Mouse (Mus musculus) midbrain, embryonic 10.5 days (tissue): ENCODE measurements around the gene Myb. TPM values are rescaled to one million over a fixed set of nuclear protein-coding genes. Genes with fewer than 3 reads are reported as not detected.

Experiments
- DNase-seq: peaks from one replicate; pipeline ENCODE4 v3.0.0-alpha.2; 2017; ENCODE audit warnings: low spot score
- H3K27ac ChIP-seq: fragments of 300-500 bp; sonication (generic); replicated peaks from 2 replicates; pipeline ENCODE4 v1.5.1; 2016; ENCODE audit warnings: mild to moderate bottlenecking
- H3K27me3 ChIP-seq: fragments of 300-500 bp; sonication (generic); 2 replicates; pipeline ENCODE4 v1.6.1; 2016; ENCODE audit warnings: low read depth, mild to moderate bottlenecking; ENCODE audit not compliant: poor library complexity, severe bottlenecking
- H3K36me3 ChIP-seq: fragments of 300-500 bp; sonication (generic); 2 replicates; pipeline ENCODE4 v1.6.1; 2016; ENCODE audit warnings: mild to moderate bottlenecking, moderate library complexity
- H3K4me1 ChIP-seq: fragments of 300-500 bp; sonication (generic); 2 replicates; pipeline ENCODE4 v1.6.1; 2016
- H3K4me3 ChIP-seq: fragments of 300-500 bp; sonication (generic); 2 replicates; pipeline ENCODE4 v1.5.1; 2016; ENCODE audit warnings: mild to moderate bottlenecking, moderate library complexity
- H3K9me3 ChIP-seq: fragments of 300-500 bp; sonication (generic); replicated peaks from 2 replicates; pipeline ENCODE4 v1.6.1; 2016; ENCODE audit warnings: mild to moderate bottlenecking
- WGBS: fragments of 180-500 bp; shearing (Covaris S2); methylation state at CpG from one replicate; pipeline ENCODE4 v1.1.7; 2016; 5-methylcytosine and 5-hydroxymethylcytosine counted together
- polyA plus RNA-seq: library from polyadenylated mRNA; unstranded; fragments of >200 nt; fragmentation: Nextera tagmentation; extraction: Ambion mirVana; gene quantifications from 2 replicates; pipeline ENCODE4 v1.2.1, GENCODE M21; 2016

Myb gene
- polyA plus RNA-seq, 1 experiment from 2014 or later, result 5.1 TPM

- no peak overlapping the region for H3K4me3 ChIP-seq
- H3K36me3 ChIP-seq, result 0 out of 2 replicates have a peak, but pooled peaks cover 3% of the 10 kb centered on the region
- H3K27me3 ChIP-seq, result peaks cover 44% of the 10 kb centered on the region
- WGBS, result 85% methylated on average over 5 of the region's 5 CpGs
- no peak for DNase-seq
- H3K4me1 ChIP-seq, result peaks cover 26% of the 10 kb centered on the region
- H3K27ac ChIP-seq, result no peak overlapping the region
- H3K9me3 ChIP-seq, result peaks cover 3% of the 10 kb centered on the region; the same call in 1 of the 2 replicates
These were observed 75.7 kb downstream of the Myb start for GRCm38 (mm10) chr10:21085044-21085443.

DNA sequence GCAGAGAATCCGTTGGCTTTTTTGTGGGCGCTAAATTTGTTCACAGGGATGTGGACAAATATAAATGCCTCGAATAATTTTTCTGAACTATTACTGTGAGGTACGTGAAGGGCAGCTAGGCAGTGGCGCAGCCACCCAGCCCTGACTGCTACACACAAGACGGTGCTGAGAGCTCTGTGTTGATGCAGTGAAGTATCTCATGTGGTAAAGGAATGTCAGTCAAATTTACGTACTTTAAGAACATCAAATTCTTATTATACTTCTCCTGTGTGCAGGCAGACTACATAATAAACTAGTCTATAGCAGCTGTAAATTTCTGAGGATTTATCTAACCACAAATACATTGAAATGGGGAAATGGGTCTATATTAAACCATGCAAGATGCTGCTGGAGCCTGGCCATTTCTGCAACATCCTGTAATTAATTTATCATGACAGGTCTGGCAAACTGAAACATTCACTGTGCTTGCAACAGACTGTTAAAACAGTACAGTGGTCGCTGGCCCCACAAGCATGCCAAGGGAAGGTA is 77.3 kb downstream of the Myb start:
- no peak for DNase-seq
- Histone ChIP-seq H3K4me1 (peaks cover 26% of the 10 kb centered on the region), H3K4me3 (no peak overlapping the region), H3K27ac (no peak overlapping the region), H3K9me3 (no peaks in the 10 kb centered on the region), H3K27me3 (peaks cover 32% of the 10 kb centered on the region), H3K36me3 (0 out of 2 replicates have a peak, but pooled peaks cover 6% of the 10 kb centered on the region)
- 83% methylated on average over 8 of the region's 8 CpGs for WGBS

DNA sequence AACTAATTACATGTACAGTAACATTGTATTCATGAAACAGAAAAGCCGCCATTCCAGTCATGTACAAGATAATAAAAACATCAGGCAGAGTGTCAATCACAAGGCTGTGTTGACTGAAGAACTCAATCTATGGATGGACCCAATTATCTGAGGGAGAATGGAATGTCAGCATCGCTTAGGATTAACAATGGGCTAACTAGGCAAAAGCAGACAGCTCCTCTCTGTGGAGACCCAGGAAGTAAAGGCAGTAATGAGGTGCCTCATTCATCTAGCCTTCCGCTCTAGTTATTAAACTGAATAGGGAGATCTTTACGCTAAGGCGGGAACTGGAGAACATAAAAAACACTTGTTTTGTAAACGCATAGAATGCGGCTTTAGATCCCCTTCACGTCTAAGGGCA is 78.3 kb downstream of the Myb start:
- Histone ChIP-seq H3K4me3 (no peak overlapping the region), H3K4me1 (peaks cover 17% of the 10 kb centered on the region), H3K27me3 (peaks cover 32% of the 10 kb centered on the region), H3K27ac (no peak overlapping the region; the same call in 1 of the 2 replicates), H3K9me3 (no peaks in the 10 kb centered on the region), H3K36me3 (0 out of 2 replicates have a peak, but pooled peaks cover 6% of the 10 kb centered on the region)
- 37% methylated on average over 8 of the region's 8 CpGs for WGBS
- no peak for DNase-seq

GRCm38 (mm10) chr10:21077151-21077719 is 83.5 kb downstream of the Myb start:
- no peak overlapping the region for H3K4me3 ChIP-seq
- H3K9me3 ChIP-seq, result no peaks in the 10 kb centered on the region
- H3K4me1 ChIP-seq, result peaks cover 3% of the 10 kb centered on the region
- no peaks in the 10 kb centered on the region for H3K27me3 ChIP-seq
- 0 out of 2 replicates have a peak, but pooled peaks cover 8% of the 10 kb centered on the region for H3K36me3 ChIP-seq
- H3K27ac ChIP-seq, result no peak overlapping the region
- DNase-seq, result no peak
- WGBS, result 78% methylated on average over 14 of the region's 14 CpGs

DNA sequence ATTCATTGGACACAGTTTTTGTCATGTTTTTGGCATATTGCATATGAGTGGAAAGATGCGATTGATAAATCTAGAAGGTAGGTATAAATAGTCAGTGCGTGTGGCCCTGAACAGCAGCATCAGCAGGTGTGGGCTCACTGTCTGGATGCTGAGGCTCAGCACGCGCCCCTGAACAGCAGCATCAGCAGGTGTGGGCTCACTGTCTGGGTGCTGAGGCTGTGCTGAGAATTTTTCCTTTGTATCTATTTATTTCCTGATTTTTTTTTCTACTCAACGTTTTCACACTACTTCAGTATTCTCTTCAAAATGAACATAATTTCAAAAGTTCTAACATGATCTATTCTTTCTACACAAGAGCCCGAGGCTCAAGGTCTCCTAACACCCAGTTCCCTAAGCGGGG is 84.1 kb downstream of the Myb start:
- no peak for DNase-seq
- 91% methylated on average over 7 of the region's 7 CpGs for WGBS

GRCm38 (mm10) chr10:21076137-21076536 is 84.6 kb downstream of the Myb start:
- Histone ChIP-seq H3K4me3 (no peak overlapping the region), H3K27me3 (no peaks in the 10 kb centered on the region), H3K4me1 (no peaks in the 10 kb centered on the region), H3K9me3 (no peaks in the 10 kb centered on the region), H3K27ac (no peak overlapping the region), H3K36me3 (0 out of 2 replicates have a peak, but pooled peaks cover 11% of the 10 kb centered on the region)
- no peak for DNase-seq
- 95% methylated on average over 1 of the region's 1 CpGs for WGBS

More for the DNA sequence above, 84.1 kb downstream of the Myb start:
- no peaks in the 10 kb centered on the region for H3K27me3 ChIP-seq
- no peak overlapping the region for H3K4me3 ChIP-seq
- no peaks in the 10 kb centered on the region for H3K4me1 ChIP-seq
- 0 out of 2 replicates have a peak, but pooled peaks cover 8% of the 10 kb centered on the region for H3K36me3 ChIP-seq
- no peak overlapping the region for H3K27ac ChIP-seq
- no peaks in the 10 kb centered on the region for H3K9me3 ChIP-seq

Other genes starting within 250 kb of the Myb start
- gene Ahi1, start 208.4 kb downstream of the Myb start, polyA plus RNA-seq, result 17.8 and 21.0 TPM in 2 replicates
- gene Hbs1l, start 135.0 kb upstream of the Myb start, polyA plus RNA-seq, result 134 and 136 TPM in 2 replicates
- gene Aldh8a1, start 216.3 kb upstream of the Myb start, polyA plus RNA-seq, result 0.12 and 0.14 TPM in 2 replicates